Mouse (Mus musculus) myocyte (in vitro differentiated cells): ENCODE measurements around the gene Ercc4.

ENCODE experiments used
- CEBPB ChIP-seq: IDR thresholded peaks from 2 replicates; pipeline ENCODE4 v1.6.1; 2011; ENCODE audit warnings: mild to moderate bottlenecking, moderate library complexity; ENCODE audit not compliant: poor library complexity, insufficient read depth, severe bottlenecking
- E2F4 ChIP-seq: IDR thresholded peaks from one replicate; pipeline ENCODE4 v1.6.1; 2011; ENCODE audit warnings: mild to moderate bottlenecking, control low read depth, moderate library complexity; ENCODE audit not compliant: insufficient read depth
- MAX ChIP-seq: IDR thresholded peaks from one replicate; pipeline ENCODE4 v1.6.1; 2011; ENCODE audit warnings: low read depth, mild to moderate bottlenecking, control low read depth
- MYOG ChIP-seq, 3 experiments: IDR thresholded peaks; one replicate each; pipeline ENCODE4 v1.6.1; 2011; ENCODE audit warnings: control low read depth in 2 of 3, low read depth in 2 of 3, mild to moderate bottlenecking in 2 of 3; ENCODE audit not compliant: insufficient read length in 2 of 3, control insufficient read depth in 1 of 3, insufficient read depth in 1 of 3
- POLR2A ChIP-seq: IDR thresholded peaks from one replicate; pipeline ENCODE4 v1.6.1; 2011; ENCODE audit warnings: low read depth, mild to moderate bottlenecking, control low read depth, moderate library complexity; ENCODE audit not compliant: insufficient read length
- POLR2AphosphoS2 ChIP-seq: IDR thresholded peaks from one replicate; pipeline ENCODE4 v1.6.1; 2011; ENCODE audit warnings: low read depth, control low read depth; ENCODE audit not compliant: insufficient read length
- TCF12 ChIP-seq: IDR thresholded peaks from one replicate; pipeline ENCODE4 v1.6.1; 2011; ENCODE audit warnings: mild to moderate bottlenecking, control low read depth; ENCODE audit not compliant: poor library complexity, insufficient read depth, severe bottlenecking
- USF1 ChIP-seq: IDR thresholded peaks from one replicate; pipeline ENCODE4 v1.6.1; 2011; ENCODE audit warnings: low read depth, mild to moderate bottlenecking, control low read depth, moderate library complexity

GRCm38 (mm10) chr16:13196626-13197025, 87.1 kb downstream of the Ercc4 start:
- TF ChIP-seq POLR2A (no peak), USF1 (no peak), TCF12 (no peak), E2F4 (no peak), POLR2AphosphoS2 (no peak), MAX (no peak), MYOG (IDR thresholded peaks at IDR 0.05; ENCODE audit: control insufficient read depth in 1 of 3, insufficient read depth in 1 of 3, insufficient read length in 2 of 3, low read depth in 2 of 3) (no peak), CEBPB (no peak)
